Mouse (Mus musculus) testis, postnatal 14 days (tissue): ENCODE measurements around the gene Nkain4.
A peak's percentile ranks its signal among the peaks of the same experiment; 100 is the strongest.

Experiments
- DNase-seq: peaks from one replicate; pipeline ENCODE4 v3.0.0; 2021; ENCODE audit warnings: low spot score

Nkain4 gene

GRCm38 (mm10) chr2:180949947-180950346, 4.6 kb downstream of the Nkain4 start:
- DNase-seq: no peak

- peak; percentile 33 for DNase-seq
Observed at GRCm38 (mm10) chr2:180941869-180942268, 12.6 kb downstream of the Nkain4 start.

- no peak for DNase-seq
Observed at GRCm38 (mm10) chr2:180940187-180940586, 14.3 kb downstream of the Nkain4 start.

- no peak for DNase-seq
Observed at GRCm38 (mm10) chr2:180932418-180932817, 22.1 kb downstream of the Nkain4 start.

GRCm38 (mm10) chr2:180928723-180929122, 25.8 kb downstream of the Nkain4 start, which contains the start of gene Birc7:
Birc7 (plus strand) TSS chr2:180929023.
- DNase-seq: no peak

GRCm38 (mm10) chr2:180925176-180925575, 29.3 kb downstream of the Nkain4 start:
- peak; percentile 54 for DNase-seq

GRCm38 (mm10) chr2:180922739-180923138, 31.8 kb downstream of the Nkain4 start:
- no peak for DNase-seq

- DNase-seq: peak; percentile 98
Observed at GRCm38 (mm10) chr2:180920810-180921400, 33.6 kb downstream of the Nkain4 start, which contains the start of gene Ythdf1. Ythdf1 (minus strand) TSS chr2:180920949.

- DNase-seq: peak; percentile 74
Observed at GRCm38 (mm10) chr2:180919913-180920809, 34.3 kb downstream of the Nkain4 start.

- DNase-seq: peak; percentile 17
Observed at GRCm38 (mm10) chr2:180915886-180916433, 38.5 kb downstream of the Nkain4 start.

GRCm38 (mm10) chr2:180910928-180911327, 43.6 kb downstream of the Nkain4 start:
- no peak for DNase-seq

- DNase-seq: no peak
Observed at GRCm38 (mm10) chr2:180905556-180906221, 48.8 kb downstream of the Nkain4 start.

- DNase-seq: no peak
Observed at GRCm38 (mm10) chr2:180904435-180905208, 49.9 kb downstream of the Nkain4 start.

- no peak for DNase-seq
Observed at GRCm38 (mm10) chr2:180902086-180902485, 52.4 kb downstream of the Nkain4 start.

GRCm38 (mm10) chr2:180897857-180898256, 56.6 kb downstream of the Nkain4 start:
- no peak for DNase-seq

- no peak for DNase-seq
Observed at GRCm38 (mm10) chr2:180896819-180897625, 57.5 kb downstream of the Nkain4 start.

GRCm38 (mm10) chr2:180895837-180896525, 58.5 kb downstream of the Nkain4 start:
- no peak for DNase-seq

GRCm38 (mm10) chr2:180895321-180895720, 59.2 kb downstream of the Nkain4 start:
- no peak for DNase-seq

GRCm38 (mm10) chr2:180894734-180895133, 59.8 kb downstream of the Nkain4 start:
- peak; percentile 63 for DNase-seq

- DNase-seq: peak; percentile 34
Observed at GRCm38 (mm10) chr2:180894029-180894623, 60.4 kb downstream of the Nkain4 start.
